Mouse (Mus musculus) intestine, postnatal 0 days (tissue): Measurements from ENCODE around the gene Pde4d. TPM values are rescaled to one million over a fixed set of nuclear protein-coding genes. Genes with fewer than 3 reads are reported as not detected.
A peak's percentile ranks its signal among the peaks of the same experiment; 100 is the strongest.

Experiments used
- ATAC-seq: fragments of 200-750 bp; cut with Nextera tagmentation; 2 replicates; pipeline ENCODE4 v1.8.0; 2017; ENCODE audit warnings: mild to moderate bottlenecking, moderate TSS enrichment, moderate library complexity
- H3K27ac ChIP-seq: fragments of 300-500 bp; sonication (generic); 2 replicates; pipeline ENCODE4 v1.5.1; 2014; ENCODE audit warnings: mild to moderate bottlenecking, low read depth, low read length, moderate library complexity
- H3K27me3 ChIP-seq: fragments of 300-500 bp; sonication (generic); replicated peaks from 2 replicates; pipeline ENCODE4 v1.6.1; 2014; ENCODE audit warnings: low read length, mixed read lengths; ENCODE audit not compliant: control insufficient read depth, insufficient read depth
- H3K36me3 ChIP-seq: fragments of 300-500 bp; sonication (generic); 2 replicates; pipeline ENCODE4 v1.6.1; 2014; ENCODE audit warnings: mild to moderate bottlenecking, moderate library complexity; ENCODE audit not compliant: control insufficient read depth, insufficient read depth
- H3K4me1 ChIP-seq: fragments of 300-500 bp; sonication (generic); replicated peaks from 2 replicates; pipeline ENCODE4 v1.6.1; 2014; ENCODE audit warnings: antibody characterized with exemption, low read length, mixed read lengths; ENCODE audit not compliant: control insufficient read depth, insufficient read depth
- H3K4me2 ChIP-seq: fragments of 300-500 bp; sonication (generic); replicated peaks from 2 replicates; pipeline ENCODE4 v1.6.1; 2014; ENCODE audit warnings: low read depth, mild to moderate bottlenecking, moderate library complexity
- H3K4me3 ChIP-seq: fragments of 300-500 bp; sonication (generic); 2 replicates; pipeline ENCODE4 v1.5.1; 2014; ENCODE audit warnings: low read depth, low read length
- H3K9ac ChIP-seq: fragments of 300-500 bp; sonication (generic); 2 replicates; pipeline ENCODE4 v1.6.1; 2014; ENCODE audit warnings: mild to moderate bottlenecking, low read depth, low read length
- H3K9me3 ChIP-seq: fragments of 300-500 bp; sonication (generic); 2 replicates; pipeline ENCODE4 v1.6.1; 2016; ENCODE audit warnings: mixed run types; ENCODE audit not compliant: control insufficient read depth
- CTCF ChIP-seq: sonication (generic); IDR thresholded peaks from 2 replicates; pipeline ENCODE4 v1.5.1; 2016; ENCODE audit warnings: low read depth, mild to moderate bottlenecking, control low read depth, antibody characterized with exemption, moderate library complexity
- WGBS: fragments of 180-500 bp; shearing (Covaris S2); extraction: QIAGEN DNeasy Blood & Tissue Kit; methylation state at CpG from one replicate; pipeline ENCODE4 v1.1.7; 2014; 5-methylcytosine and 5-hydroxymethylcytosine counted together
- polyA plus RNA-seq: library from polyadenylated mRNA; unstranded; fragments of >200 nt; fragmentation: Nextera tagmentation; extraction: Ambion mirVana; gene quantifications from 2 replicates; pipeline ENCODE4 v1.2.1, GENCODE M21; 2015

The Pde4d gene
- polyA plus RNA-seq, 1 experiment from 2014 or later: 17.8 TPM

DNA sequence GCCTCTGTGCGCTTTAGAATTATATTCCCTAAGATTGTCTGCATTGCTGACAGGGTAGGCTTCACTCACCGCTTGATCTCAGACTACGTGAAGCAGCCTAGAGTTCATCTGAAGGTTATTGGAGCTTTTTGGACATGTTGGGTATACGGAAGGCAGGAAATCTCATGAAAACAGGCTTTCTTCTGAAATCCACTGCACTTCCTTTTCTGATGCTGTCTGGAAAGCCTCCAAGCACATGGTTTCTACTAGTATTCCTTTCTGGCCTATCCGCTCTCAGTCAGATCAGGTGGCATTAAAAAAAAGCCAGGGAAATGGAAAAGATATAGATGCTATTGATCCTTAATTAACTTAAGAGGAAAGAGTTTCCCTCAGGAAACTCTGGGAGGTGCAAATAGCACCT, 812.8 kb downstream of the Pde4d start:
- Histone ChIP-seq H3K27ac (no peak overlapping the region), H3K4me3 (peak overlapping the region; percentile 60), H3K9ac (no peak overlapping the region), H3K4me2 (peak overlapping the region; percentile 88), H3K36me3 (no peaks in the 10 kb centered on the region), H3K27me3 (no peaks in the 10 kb centered on the region), H3K4me1 (peaks cover 6% of the 10 kb centered on the region), H3K9me3 (no peaks in the 10 kb centered on the region)
- WGBS: 75% methylated on average over 5 of the region's 5 CpGs
- ATAC-seq: no peak
- no peak for TF ChIP-seq CTCF

GRCm38 (mm10) chr13:109263833-109264232, 814.1 kb downstream of the Pde4d start:
- no peaks in the 10 kb centered on the region for H3K9me3 ChIP-seq
- H3K36me3 ChIP-seq: no peaks in the 10 kb centered on the region
- ATAC-seq: no peak
- TF ChIP-seq CTCF: no peak
- H3K4me3 ChIP-seq: no peak overlapping the region
- no peak overlapping the region for H3K9ac ChIP-seq
- no peak overlapping the region for H3K27ac ChIP-seq
- no peak overlapping the region for H3K4me2 ChIP-seq
- H3K27me3 ChIP-seq: no peaks in the 10 kb centered on the region
- peaks cover 6% of the 10 kb centered on the region for H3K4me1 ChIP-seq

GRCm38 (mm10) chr13:109268253-109268652, 818.5 kb downstream of the Pde4d start:
- no peaks in the 10 kb centered on the region for H3K27me3 ChIP-seq
- H3K9me3 ChIP-seq: no peaks in the 10 kb centered on the region
- 59% methylated on average over 3 of the region's 3 CpGs for WGBS
- H3K4me1 ChIP-seq: 0 out of 2 replicates have a peak, but pooled peaks cover under 1% of the 10 kb centered on the region
- H3K4me2 ChIP-seq: no peak overlapping the region; the same call in 1 of the 2 replicates
- ATAC-seq: 0 out of 2 replicates have a peak, but pooled peaks have one; percentile 54
- no peaks in the 10 kb centered on the region for H3K36me3 ChIP-seq
- no peak overlapping the region for H3K4me3 ChIP-seq
- TF ChIP-seq CTCF: no peak
- no peak overlapping the region; the same call in 1 of the 2 replicates for H3K27ac ChIP-seq
- H3K9ac ChIP-seq: no peak overlapping the region

GRCm38 (mm10) chr13:109268659-109269322, 819.0 kb downstream of the Pde4d start:
- Histone ChIP-seq H3K9ac (no peak overlapping the region), H3K4me2 (peak overlapping the region; percentile 38), H3K36me3 (no peaks in the 10 kb centered on the region), H3K4me3 (no peak overlapping the region), H3K27ac (peak overlapping the region; percentile 61), H3K9me3 (no peaks in the 10 kb centered on the region), H3K4me1 (no peaks in the 10 kb centered on the region), H3K27me3 (no peaks in the 10 kb centered on the region)
- 51% methylated on average over 4 of the region's 4 CpGs for WGBS
- peak; percentile 87 for ATAC-seq
- TF ChIP-seq CTCF: no peak

DNA sequence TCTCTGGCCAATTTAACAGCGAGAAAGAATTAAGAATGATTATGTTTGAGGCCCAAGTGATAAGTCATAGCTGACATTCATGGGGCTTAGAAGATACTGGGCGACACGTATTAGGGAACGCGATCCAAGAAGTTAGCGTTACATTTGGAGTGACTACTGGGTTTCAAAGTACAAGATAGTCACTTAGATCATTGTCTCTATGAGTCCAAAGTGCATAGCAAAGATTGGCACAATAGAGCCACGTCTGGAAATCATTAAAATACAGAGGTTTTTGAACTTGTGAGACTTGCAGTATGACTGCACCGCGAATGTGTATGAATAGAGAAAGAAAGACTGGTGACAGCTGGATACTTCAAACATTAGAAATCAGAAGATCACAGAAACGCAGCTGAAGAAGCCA, 825.1 kb downstream of the Pde4d start:
- Histone ChIP-seq H3K36me3 (no peaks in the 10 kb centered on the region), H3K27me3 (no peaks in the 10 kb centered on the region), H3K4me2 (peak overlapping the region; percentile 38), H3K27ac (peak overlapping the region; percentile 72), H3K4me3 (no peak overlapping the region), H3K4me1 (0 out of 2 replicates have a peak, but pooled peaks cover 3% of the 10 kb centered on the region), H3K9ac (no peak overlapping the region), H3K9me3 (no peaks in the 10 kb centered on the region)
- no peak for TF ChIP-seq CTCF
- peak; percentile 76 for ATAC-seq
- 55% methylated on average over 10 of the region's 10 CpGs for WGBS

- Histone ChIP-seq H3K36me3 (no peaks in the 10 kb centered on the region), H3K4me2 (no peak overlapping the region), H3K27ac (no peak overlapping the region), H3K9me3 (no peaks in the 10 kb centered on the region), H3K4me3 (no peak overlapping the region), H3K4me1 (0 out of 2 replicates have a peak, but pooled peaks cover 3% of the 10 kb centered on the region), H3K27me3 (no peaks in the 10 kb centered on the region), H3K9ac (no peak overlapping the region)
- WGBS: 48% methylated on average over 7 of the region's 7 CpGs
- no peak for TF ChIP-seq CTCF
- ATAC-seq: no peak
Measured at GRCm38 (mm10) chr13:109277792-109278191, 828.0 kb downstream of the Pde4d start.
